Mouse (Mus musculus) hematopoietic stem cell, adult 5-6 weeks (primary cell): ENCODE measurements at regions not wholly inside any gene's neighbourhood (a gene's known extent, or its start where the extent isn't known, plus 50 kb on each side); places are given as distances from the start of the nearest gene placed in this dataset.

Experiments used
- ATAC-seq, 2 experiments: fragments of 125-278 bp in 1 of 2; replicated peaks in 1 of 2; 2 replicates each; pipeline ENCODE4 v1.8.0; 2016 to 2017; ENCODE audit warnings: inconsistent platforms in 2 of 2, mild to moderate bottlenecking in 2 of 2, moderate number of reproducible peaks in 2 of 2, low read depth in 1 of 2, moderate TSS enrichment in 1 of 2; ENCODE audit not compliant: low FRiP score in 2 of 2, poor library complexity in 2 of 2, severe bottlenecking in 2 of 2, insufficient read depth in 1 of 2, low TSS enrichment in 1 of 2

DNA sequence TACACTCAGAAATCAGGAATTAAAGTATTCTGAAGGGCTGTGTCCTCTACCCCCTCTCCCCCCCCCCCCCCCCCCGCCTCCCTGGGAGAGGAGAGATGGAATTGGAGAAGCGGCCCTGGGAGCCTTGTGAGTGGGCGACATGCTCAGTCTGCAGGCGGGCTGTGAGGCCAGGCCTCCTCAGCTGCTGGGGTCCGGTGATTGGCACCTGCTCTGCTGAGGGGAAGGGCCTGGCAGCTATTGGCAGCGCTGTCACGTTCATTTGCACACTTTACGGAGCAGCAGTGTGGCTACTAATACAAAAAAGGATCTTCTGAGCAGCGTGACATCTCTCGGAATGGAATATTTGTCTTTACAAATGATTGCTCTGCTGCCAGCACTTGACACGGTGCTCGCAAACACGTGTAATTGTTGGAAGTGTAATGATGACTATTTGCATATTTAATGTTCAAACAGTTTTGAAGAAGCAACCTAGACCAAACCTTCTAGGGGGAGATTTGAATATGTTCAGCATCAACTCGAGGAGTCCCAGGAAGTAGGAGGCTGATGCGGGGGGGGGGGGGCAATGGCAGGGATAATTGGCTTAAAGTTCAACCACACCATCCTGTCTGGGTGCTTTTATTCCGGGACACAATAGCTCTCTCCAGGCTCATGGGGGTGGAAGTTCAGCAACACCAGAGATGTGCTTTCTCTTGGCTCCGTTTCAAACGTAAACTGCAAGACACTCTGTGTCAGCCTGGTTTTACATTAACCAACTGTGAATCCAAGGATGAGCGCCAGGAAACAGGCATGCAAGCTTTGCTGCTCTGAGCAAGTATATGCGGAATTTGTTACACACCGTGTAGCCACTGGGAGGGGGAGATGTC, 352.5 kb downstream of the Tmem182 start:
- no peak for ATAC-seq

DNA sequence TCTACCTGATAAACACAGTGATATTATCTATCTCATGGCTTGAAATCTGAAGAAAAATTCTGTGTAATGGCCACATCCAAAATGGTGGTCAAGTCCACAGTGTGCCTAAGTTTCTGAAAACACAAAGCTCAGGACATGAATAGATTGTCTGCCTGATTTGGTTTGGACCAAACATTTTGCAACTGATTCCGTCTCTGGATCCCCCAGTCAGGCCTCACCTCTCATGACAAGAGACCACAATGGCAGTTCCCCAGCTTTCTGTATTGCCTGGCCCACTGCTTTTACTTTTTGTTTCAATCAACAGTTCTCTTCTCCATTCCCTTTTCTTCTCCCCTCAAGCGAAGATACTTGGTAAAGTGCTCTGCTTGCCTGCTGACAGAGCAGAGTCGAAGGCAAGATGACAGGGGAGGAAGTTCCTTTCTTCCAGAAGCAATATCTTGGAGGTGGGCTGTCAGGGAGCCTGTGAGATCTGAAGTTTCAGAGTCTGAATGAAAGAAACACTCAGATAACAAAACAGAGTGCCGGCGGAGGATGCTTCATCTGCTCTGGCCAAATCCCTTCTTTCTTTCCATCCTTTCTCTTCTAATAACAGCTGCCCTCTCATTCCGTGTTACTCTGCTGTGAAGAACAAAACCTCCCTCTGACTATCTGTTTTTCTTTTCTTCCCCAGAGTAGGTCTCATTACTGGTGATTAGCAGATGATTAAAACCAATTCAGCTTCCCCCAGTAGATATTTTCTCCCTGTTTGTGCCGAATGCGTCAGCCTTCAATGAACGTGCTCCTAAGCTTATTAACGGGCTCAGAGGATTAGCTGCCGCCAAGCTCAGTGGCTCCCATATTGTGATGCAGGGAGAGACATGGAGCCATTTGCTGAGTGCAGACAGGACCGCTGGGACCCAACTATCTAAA, 360.7 kb downstream of the Tmem182 start:
- ATAC-seq, result no peak

DNA sequence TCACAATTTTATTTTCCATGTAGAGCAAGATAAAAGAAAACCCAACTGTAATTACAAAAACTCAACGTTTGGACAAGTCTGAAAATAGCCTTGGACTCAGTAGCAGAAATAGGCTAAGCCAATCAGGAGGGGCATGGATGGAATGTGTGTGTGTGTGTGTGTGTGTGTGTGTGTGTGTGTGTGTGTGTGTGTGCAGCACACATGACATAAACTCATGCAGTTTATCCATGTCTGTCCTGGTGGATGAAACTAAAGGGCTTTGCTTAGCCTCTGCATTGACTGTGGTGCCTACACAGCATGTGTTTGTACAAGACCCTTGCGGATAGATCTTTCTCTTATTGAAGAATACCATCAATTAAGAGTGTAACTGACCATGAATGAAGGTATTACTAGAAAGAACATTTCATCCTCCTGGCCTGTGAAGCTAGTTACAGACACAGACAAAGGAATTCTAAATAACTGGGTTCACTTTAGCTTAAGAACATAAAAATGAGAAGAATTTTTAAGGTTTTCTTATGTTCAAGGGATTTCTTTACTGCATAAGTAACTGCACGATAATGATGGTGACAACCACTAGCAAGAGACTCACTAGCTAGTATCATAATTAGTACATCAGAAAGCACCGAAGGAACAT, 361.5 kb downstream of the Tmem182 start:
- no peak for ATAC-seq

DNA sequence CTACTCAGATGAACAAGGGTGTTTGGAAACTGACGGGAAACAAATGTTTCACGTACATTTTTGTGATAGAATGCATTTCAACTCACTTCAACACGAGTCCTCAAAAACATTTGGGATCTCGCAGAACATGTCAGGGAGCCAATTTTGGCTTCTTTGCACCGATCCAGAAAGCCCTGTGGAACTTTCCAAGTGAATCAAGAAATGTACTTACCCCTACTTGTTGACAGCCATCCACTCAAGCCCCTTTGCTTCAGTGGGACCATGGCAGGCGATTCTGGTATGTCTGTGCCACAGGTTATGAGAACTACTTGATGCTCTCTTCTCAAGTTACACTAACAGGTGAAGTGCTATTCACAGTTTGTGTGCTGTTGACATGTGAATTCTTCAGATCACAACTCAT, 381.6 kb downstream of the Tmem182 start:
- ATAC-seq, result no peak

DNA sequence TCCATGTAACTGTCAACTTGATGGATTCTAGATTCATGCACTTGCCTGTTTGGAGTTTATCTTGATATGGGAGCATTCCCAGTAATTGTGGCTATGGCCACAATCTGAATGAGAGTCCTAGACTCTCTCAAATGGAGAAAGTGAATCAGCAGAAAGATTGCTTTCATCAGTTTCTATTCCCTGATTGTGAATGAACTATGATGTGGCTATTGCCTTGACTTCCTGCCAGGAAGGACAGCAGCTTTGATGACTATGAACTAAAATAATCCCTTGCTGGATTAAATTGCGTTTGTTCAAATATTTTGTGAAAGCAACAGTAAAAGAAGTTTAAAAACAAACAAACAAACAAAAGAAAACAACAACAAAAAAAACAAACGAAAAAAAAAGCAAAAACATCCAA, 407.5 kb downstream of the Tmem182 start:
- ATAC-seq, result no peak

DNA sequence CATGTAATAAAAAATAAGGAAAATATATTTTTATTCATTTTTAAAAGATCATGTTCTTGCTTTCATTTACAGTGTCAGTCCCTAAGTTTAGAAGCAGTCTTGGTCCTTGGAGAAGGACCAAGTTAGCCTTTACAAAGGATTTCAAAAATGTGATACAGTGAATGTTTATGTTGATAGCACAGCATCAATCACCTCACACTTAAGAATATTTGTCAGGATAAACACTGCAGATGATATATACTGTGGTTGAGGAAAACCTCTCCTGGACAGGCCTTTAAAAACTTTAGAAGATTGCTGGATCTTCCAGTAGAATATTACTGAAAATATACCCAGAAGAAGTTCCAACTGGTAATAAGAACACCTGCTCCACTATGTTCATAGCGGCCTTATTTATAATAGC, 420.4 kb downstream of the Tmem182 start:
- ATAC-seq, result no peak

DNA sequence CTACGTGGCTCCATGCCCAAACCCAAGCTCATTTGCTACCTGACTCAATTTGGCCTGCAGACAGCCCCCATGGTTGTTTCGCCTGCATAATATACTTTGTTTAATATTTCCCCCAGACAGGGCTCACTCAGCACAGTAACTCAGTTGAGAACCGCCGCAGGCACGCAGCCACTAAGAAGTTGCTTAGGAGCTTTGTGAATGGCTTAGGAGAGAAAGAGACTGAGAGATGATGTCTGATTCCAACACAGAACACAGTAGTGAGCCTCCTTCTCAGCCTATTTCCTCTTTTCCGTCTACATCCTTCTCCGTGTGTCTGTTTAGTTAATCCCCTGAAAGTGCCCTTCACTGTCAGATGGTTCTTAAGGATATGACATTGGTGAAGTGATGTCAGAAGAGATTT, 429.9 kb downstream of the Tmem182 start:
- ATAC-seq, result no peak

DNA sequence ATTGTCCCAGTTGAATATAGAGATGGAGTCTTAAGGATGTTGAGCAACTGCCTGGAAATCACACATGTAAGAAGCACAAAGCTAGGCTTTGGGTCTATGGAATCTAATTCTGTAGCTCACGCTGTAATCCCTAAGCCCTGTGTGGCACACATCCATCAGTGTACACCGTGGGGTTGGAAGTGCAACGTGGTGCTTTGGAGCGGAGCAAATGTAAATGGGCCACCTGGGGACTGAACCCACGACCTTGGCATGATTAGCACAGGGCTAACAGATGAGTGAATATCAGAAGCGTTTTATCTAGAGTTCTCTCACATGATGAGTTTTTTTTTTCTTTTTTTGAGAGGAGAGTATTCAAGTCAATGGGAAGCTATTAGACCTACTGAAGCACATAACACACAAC, 437.6 kb downstream of the Tmem182 start:
- no peak for ATAC-seq

DNA sequence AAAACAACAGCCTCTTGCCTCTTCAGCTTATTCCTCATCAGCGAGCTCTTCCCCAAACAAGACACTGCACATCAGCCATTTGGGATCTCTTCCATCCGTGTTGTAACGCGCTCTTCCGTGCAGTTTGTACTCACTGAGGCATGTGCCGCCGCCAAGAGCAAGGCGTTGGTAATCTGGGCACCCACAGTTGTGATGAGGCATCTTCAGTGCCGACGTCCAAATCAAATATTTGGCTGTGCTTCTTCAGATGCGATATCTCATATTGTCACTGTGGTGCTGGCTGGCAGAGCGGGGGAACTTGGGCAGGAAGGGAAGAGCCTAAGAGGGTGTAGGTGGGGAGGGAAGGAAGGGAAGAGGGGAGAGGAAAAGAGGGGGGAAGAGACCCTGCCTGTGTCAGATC, 439.2 kb downstream of the Tmem182 start:
- no peak for ATAC-seq

DNA sequence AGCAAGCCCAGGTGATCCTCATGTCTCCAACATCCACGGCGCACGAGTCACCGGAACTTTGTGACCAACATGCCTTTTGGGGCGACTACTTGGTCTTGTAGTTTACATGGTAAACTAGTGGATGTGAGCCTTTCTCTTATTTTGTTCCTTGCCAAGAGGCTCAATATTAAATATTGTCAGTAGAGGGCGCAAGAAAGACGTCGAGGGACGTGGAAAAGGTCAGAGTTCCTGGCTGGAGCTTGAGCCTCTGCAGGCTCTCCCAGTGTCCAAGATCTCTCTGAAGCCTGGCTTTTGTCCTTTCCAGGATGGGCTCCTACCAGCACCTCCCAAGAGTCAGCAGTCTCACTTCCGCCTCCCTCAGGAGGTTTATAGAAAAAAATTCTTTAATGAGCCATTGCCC, 458.8 kb downstream of the Tmem182 start:
- ATAC-seq, result 0 out of 4 replicates have a peak, but pooled peaks of 1 of the 2 experiments have one; percentile 32

DNA sequence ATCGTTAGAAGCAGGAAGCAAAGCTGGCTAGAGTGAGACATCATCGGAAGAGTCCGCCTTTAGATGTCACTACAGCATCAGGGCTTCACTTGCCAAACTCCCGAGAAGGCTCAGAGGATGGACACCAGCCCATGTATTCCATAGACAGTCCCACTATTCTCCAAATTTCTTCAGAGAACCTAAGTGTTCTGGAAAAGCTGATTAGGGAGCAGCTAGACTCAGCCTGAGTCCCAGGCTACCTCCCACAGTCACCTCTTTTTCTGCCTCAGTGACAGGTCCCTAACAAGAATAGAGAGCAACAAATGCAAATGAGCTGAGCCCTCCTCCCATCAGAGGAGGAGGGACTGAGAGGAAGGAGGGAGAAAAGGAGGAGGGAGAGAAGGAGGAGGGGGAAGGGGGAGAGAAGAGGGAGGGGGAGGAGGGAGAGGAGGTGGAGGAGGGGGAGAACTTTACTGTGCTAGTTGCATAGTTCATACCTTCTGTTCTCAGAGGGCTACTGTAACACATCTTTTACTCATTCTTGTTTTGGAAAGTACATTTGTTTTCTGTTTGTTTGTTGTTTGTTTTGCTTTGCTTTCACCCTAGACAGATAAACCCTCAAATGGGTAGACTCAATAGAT, 465.8 kb downstream of the Tmem182 start:
- ATAC-seq, result no peak

DNA sequence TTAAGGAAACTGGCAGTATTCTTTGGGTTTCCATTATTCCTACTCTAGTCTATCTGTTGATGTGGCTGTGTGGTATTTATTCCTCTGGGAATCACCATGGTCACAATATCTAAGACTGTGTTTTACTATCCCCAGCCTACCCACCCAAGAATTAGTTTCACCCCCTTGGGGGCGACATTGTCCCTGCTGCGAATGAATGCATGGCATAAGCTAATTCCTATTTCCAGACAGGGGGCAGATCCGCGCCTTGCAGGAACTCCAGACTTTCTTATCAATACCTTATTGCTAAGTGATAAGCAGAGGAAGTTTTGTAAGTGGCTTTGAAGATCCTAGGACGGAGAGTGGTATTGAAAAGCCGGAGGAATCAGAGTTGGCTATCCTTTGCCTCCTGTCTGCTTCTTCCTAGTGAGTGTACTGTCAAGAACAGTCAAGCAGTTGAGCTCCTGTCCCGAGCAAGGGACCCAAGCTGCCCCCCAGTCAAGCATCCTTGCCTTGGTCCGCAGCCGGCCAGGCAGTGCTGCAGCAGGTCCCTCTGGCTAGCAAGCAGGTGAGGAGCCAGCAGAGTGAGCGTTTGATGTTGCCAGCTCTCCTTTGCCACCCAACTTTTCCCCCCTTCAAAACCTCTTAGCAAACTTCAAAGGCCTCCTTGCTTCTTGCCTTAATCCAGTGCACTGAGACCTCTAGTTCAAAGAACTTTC, 469.3 kb downstream of the Tmem182 start:
- no peak for ATAC-seq

DNA sequence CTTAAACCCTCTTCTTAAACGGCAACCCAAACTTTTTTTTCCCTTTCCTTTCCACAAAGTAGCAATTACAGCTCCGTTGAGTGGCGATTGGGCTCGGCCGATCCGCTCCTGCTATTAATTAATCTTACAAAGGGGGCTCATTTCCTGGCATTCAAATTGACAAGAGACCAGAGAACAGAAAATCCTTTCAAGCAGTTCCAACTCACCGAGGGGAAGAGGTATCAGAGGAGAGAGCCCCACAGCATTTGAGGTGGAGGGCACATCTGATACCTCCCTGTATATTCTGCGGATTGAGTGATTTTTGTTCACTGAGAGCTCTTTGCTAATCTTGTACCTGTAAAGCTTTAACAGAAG, 469.8 kb downstream of the Tmem182 start:
- ATAC-seq, result no peak

DNA sequence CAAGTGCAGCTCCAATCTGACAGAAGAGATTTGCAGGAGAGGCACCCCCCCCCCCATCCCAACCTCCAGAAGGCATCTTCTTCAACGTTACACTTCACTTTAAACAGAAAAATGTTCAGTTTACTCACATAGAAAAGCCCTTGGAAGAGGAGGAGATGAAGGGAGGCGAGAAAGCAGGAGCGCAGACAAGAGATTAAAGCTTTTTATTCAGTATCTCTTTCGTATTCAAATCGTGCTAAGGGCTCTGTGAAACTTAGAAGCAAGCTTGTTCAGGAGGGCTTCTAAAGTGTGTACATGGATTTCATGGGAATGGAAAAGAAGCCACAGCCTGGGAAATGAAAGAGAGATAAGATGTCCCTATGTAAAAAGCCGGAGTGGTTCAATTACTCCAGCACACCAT, 470.2 kb downstream of the Tmem182 start:
- no peak for ATAC-seq

DNA sequence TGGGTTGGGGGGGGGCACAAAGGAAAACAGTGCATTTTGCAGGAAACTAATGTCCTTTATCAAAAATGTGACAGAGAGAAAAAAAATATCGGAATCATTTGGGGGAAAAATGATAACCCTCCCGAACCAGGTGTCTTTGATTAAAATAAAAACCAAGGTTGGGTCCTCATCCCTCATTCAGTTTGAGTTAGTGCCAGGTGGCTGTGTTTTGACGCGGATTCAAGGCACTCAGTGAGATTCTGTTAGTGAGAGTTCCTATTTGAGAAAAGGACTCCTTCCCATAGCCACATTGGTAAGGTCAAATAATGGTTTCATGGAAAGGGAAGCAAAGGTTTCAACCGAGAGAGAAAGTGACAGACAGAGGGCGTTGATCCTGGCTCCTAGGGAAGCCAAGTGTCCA, 470.9 kb downstream of the Tmem182 start:
- ATAC-seq, result no peak

DNA sequence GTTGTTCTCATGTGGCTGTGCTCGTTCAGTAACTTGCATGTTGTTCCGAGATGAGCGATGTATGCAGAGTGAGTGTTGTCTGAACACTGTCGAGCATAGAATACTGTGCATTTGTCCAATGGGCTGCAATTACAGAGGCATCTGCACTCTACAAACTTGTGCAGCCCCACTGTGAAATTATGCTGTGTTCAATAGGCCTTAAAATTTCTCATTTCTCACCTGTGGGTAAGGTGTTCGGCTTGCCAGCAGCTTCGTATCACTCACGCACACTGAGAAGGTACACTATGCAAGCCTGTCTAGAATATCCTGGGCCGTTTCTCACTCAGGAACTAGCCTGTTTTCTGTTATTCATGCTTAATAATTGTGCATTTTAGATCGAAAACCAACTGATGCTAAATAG, 479.8 kb downstream of the Tmem182 start:
- ATAC-seq, result no peak

DNA sequence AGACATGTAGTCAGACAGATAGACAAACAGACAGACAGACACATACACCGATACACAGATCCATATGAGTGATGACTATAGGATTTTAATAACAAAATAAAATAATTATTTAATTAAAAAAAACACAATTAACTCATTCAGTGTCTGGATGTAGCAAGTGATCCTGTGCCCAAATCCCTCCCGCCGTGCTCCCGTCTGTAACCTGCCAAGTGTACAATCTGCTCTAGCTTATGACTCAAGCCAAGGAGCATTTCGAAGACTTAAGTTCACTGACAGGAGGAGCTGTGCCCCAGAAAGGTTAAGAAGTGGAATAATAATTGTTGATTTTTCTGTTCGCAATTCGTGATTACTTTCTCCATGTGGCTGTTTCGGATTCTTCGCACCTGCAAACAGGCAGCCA, 480.8 kb downstream of the Tmem182 start:
- ATAC-seq, result no peak
